Mouse (Mus musculus) intestine, embryonic 14.5 days (tissue): ENCODE results near the gene Gpd1l. TPM values are rescaled to one million over a fixed set of nuclear protein-coding genes. Genes with fewer than 3 reads are reported as not detected.

Experiments used
- polyA plus RNA-seq: library from polyadenylated mRNA; unstranded; fragments of >200 nt; fragmentation: Nextera tagmentation; extraction: Ambion mirVana; gene quantifications from 2 replicates; pipeline ENCODE4 v1.2.1, GENCODE M21; 2014

Gene Gpd1l
- polyA plus RNA-seq, 1 experiment from 2014 or later, result 13.0 TPM

Other genes with a start within 250 kb of the Gpd1l start
- 41.5 and 55.5 TPM in 2 replicates for gene Dync1li1, start 245.2 kb downstream of the Gpd1l start, polyA plus RNA-seq
- 61.4 and 61.5 TPM in 2 replicates for gene Cmtm6, start 202.9 kb downstream of the Gpd1l start, polyA plus RNA-seq
- 96.5 and 101 TPM in 2 replicates for gene Cmtm7, start 152.1 kb downstream of the Gpd1l start, polyA plus RNA-seq
- gene Cmtm8, start 89.8 kb downstream of the Gpd1l start, polyA plus RNA-seq, result 34.7 and 42.4 TPM in 2 replicates
- gene Osbpl10, start 44.6 kb upstream of the Gpd1l start, polyA plus RNA-seq, result 1.6 and 2.2 TPM in 2 replicates
- gene Rps27rt, start 48.8 kb upstream of the Gpd1l start, polyA plus RNA-seq, result 552 and 593 TPM in 2 replicates